Mouse (Mus musculus): ENCODE results near the gene Fam151a. TPM values are rescaled to one million over a fixed set of nuclear protein-coding genes. Genes with fewer than 3 reads are reported as not detected.

Fam151a gene
- polyA plus RNA-seq, 1 experiment from 2014 or later, result 4.9 TPM

GRCm38 (mm10) chr4:106778116-106778788 lies 44.6 kb downstream of the Fam151a start:
- Histone ChIP-seq H3K27ac (ENCODE audit: low read length) (peak overlapping the region; percentile 58), H3K9me3 (ENCODE audit: control insufficient read depth, low read depth, low read length) (no peaks in the 10 kb centered on the region), H3K27me3 (ENCODE audit: control insufficient read depth, insufficient read depth, low read length) (no peaks in the 10 kb centered on the region), H3K4me1 (ENCODE audit: control insufficient read depth, insufficient read depth, low read length) (peaks cover 8% of the 10 kb centered on the region), H3K9ac (replicated peaks; ENCODE audit: low read depth, low read length) (no peak overlapping the region), H3K36me3 (ENCODE audit: control insufficient read depth, insufficient read depth, low read length) (no peaks in the 10 kb centered on the region), H3K4me3 (ENCODE audit: low read depth, low read length) (no peak overlapping the region), H3K4me2 (replicated peaks; ENCODE audit: low read depth, low read length) (no peak overlapping the region)
- ATAC-seq (ENCODE audit: insufficient number of reproducible peaks, insufficient read depth, low FRiP score, low read depth), result peak; percentile 92
- WGBS, result 50% methylated on average over 5 of the region's 5 CpGs

DNA sequence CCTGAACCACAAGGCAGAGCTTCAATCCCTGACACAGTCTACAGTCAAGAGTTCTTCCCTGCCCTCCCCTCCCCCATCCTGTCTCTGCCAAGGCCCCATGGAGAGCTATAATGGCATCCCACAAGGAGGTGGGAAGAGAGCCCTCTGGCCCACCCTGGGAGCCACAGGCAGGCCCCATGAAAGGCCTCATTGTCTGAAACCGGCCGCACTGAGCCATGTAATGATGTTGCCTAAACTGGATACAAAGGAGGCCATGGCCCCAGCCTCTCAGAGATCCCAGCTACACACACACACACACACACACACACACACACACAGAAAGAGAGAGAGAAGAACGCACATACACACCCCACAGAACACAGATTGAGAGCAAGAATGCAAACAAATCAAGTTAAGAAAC lies 46.4 kb downstream of the Fam151a start:
- H3K27me3 ChIP-seq (ENCODE audit: control insufficient read depth, insufficient read depth, low read length), result no peaks in the 10 kb centered on the region
- H3K9ac ChIP-seq (replicated peaks; ENCODE audit: low read depth, low read length), result no peak overlapping the region
- ATAC-seq (ENCODE audit: insufficient number of reproducible peaks, insufficient read depth, low FRiP score, low read depth), result no peak
- H3K4me3 ChIP-seq (ENCODE audit: low read depth, low read length), result no peak overlapping the region
- H3K9me3 ChIP-seq (ENCODE audit: control insufficient read depth, low read depth, low read length), result no peaks in the 10 kb centered on the region
- H3K36me3 ChIP-seq (ENCODE audit: control insufficient read depth, insufficient read depth, low read length), result no peaks in the 10 kb centered on the region
- H3K4me2 ChIP-seq (replicated peaks; ENCODE audit: low read depth, low read length), result no peak overlapping the region
- H3K27ac ChIP-seq (ENCODE audit: low read length), result no peak overlapping the region
- H3K4me1 ChIP-seq (ENCODE audit: control insufficient read depth, insufficient read depth, low read length), result peaks cover 9% of the 10 kb centered on the region
- WGBS, result 32% methylated on average over 3 of the region's 3 CpGs

DNA sequence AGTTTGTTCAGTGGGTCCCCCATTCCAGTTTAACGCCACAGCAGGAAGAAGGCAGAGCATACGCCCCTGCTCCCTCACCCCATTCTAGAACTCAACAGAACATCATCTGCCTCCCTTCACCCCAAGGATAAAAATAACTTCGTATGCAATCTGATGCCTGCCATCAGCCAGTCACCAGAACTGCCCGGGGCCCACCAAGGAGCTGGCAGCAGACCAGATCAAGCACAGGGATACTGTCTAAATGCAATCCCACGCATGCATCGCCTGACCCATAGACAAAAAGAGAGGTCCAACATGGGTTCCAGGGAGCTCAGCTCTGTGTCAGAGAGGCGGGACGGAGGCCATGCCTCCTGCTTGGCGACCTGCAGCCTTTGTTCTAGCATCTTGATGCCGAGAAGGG lies 49.4 kb downstream of the Fam151a start:
- H3K4me3 ChIP-seq (ENCODE audit: low read depth, low read length), result no peak overlapping the region

DNA sequence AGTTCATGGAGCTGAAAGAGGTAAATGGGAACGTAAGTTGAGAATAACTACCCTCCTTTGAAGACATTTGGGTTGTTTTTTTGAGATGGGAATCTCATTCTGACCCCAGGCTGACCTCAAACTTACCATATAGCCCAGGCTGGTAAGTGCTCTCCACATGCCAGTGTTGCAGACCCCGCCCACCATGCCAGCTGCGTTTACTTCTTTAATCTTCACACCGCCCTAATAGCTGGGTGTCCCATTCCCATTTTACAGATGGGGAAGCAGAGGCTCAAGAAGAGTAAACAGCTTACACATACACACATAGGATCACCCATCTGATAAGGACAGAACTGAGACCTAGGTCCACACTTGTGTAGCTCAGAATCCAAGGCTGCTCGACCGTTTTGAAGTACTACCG lies 51.1 kb downstream of the Fam151a start:
- ATAC-seq (ENCODE audit: insufficient number of reproducible peaks, insufficient read depth, low FRiP score, low read depth), result no peak
- no peaks in the 10 kb centered on the region for H3K9me3 ChIP-seq (ENCODE audit: control insufficient read depth, low read depth, low read length)
- no peak overlapping the region for H3K4me2 ChIP-seq (replicated peaks; ENCODE audit: low read depth, low read length)
- H3K4me1 ChIP-seq (ENCODE audit: control insufficient read depth, insufficient read depth, low read length), result peaks cover 25% of the 10 kb centered on the region
- H3K27ac ChIP-seq (ENCODE audit: low read length), result 0 out of 2 replicates have a peak overlapping the region, but pooled peaks have one; percentile 80
- H3K4me3 ChIP-seq (ENCODE audit: low read depth, low read length), result no peak overlapping the region
- H3K36me3 ChIP-seq (ENCODE audit: control insufficient read depth, insufficient read depth, low read length), result no peaks in the 10 kb centered on the region
- WGBS, result 90% methylated on average over 7 of the region's 7 CpGs
- H3K9ac ChIP-seq (replicated peaks; ENCODE audit: low read depth, low read length), result no peak overlapping the region
- no peaks in the 10 kb centered on the region for H3K27me3 ChIP-seq (ENCODE audit: control insufficient read depth, insufficient read depth, low read length)

More for the DNA sequence above, 49.4 kb downstream of the Fam151a start:
- WGBS, result 74% methylated on average over 10 of the region's 10 CpGs
- Histone ChIP-seq H3K27ac (ENCODE audit: low read length) (no peak overlapping the region), H3K9me3 (ENCODE audit: control insufficient read depth, low read depth, low read length) (no peaks in the 10 kb centered on the region), H3K36me3 (ENCODE audit: control insufficient read depth, insufficient read depth, low read length) (no peaks in the 10 kb centered on the region), H3K4me2 (replicated peaks; ENCODE audit: low read depth, low read length) (no peak overlapping the region), H3K4me1 (ENCODE audit: control insufficient read depth, insufficient read depth, low read length) (peaks cover 23% of the 10 kb centered on the region), H3K9ac (replicated peaks; ENCODE audit: low read depth, low read length) (no peak overlapping the region), H3K27me3 (ENCODE audit: control insufficient read depth, insufficient read depth, low read length) (no peaks in the 10 kb centered on the region)
- ATAC-seq (ENCODE audit: insufficient number of reproducible peaks, insufficient read depth, low FRiP score, low read depth), result no peak

DNA sequence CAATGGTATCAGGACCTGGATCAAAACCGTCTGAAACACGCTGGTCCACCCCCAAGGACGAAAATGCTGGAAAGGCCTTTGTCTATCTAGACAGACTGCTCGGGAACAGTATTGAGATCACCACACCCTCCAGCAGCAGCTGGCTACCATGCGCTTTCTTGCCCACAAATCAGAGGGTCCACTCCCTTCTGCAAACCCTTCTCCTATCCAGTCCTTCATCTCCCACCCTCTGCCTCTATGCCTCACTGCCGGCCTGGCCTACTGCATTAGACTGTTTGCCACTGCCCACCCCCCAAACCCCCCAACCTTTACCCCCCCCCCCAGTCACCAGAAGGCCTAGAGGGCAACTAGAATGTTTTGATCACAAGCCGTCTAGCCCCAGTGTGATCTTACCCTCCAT lies 51.7 kb downstream of the Fam151a start:
- Histone ChIP-seq H3K4me3 (ENCODE audit: low read depth, low read length) (no peak overlapping the region), H3K27me3 (ENCODE audit: control insufficient read depth, insufficient read depth, low read length) (no peaks in the 10 kb centered on the region), H3K9ac (replicated peaks; ENCODE audit: low read depth, low read length) (no peak overlapping the region), H3K4me2 (replicated peaks; ENCODE audit: low read depth, low read length) (no peak overlapping the region), H3K9me3 (ENCODE audit: control insufficient read depth, low read depth, low read length) (no peaks in the 10 kb centered on the region), H3K4me1 (ENCODE audit: control insufficient read depth, insufficient read depth, low read length) (peaks cover 27% of the 10 kb centered on the region), H3K36me3 (ENCODE audit: control insufficient read depth, insufficient read depth, low read length) (no peaks in the 10 kb centered on the region), H3K27ac (ENCODE audit: low read length) (peak overlapping the region; percentile 80; the same call in 1 of the 2 replicates)
- no peak for ATAC-seq (ENCODE audit: insufficient number of reproducible peaks, insufficient read depth, low FRiP score, low read depth)
- 69% methylated on average over 7 of the region's 7 CpGs for WGBS

DNA sequence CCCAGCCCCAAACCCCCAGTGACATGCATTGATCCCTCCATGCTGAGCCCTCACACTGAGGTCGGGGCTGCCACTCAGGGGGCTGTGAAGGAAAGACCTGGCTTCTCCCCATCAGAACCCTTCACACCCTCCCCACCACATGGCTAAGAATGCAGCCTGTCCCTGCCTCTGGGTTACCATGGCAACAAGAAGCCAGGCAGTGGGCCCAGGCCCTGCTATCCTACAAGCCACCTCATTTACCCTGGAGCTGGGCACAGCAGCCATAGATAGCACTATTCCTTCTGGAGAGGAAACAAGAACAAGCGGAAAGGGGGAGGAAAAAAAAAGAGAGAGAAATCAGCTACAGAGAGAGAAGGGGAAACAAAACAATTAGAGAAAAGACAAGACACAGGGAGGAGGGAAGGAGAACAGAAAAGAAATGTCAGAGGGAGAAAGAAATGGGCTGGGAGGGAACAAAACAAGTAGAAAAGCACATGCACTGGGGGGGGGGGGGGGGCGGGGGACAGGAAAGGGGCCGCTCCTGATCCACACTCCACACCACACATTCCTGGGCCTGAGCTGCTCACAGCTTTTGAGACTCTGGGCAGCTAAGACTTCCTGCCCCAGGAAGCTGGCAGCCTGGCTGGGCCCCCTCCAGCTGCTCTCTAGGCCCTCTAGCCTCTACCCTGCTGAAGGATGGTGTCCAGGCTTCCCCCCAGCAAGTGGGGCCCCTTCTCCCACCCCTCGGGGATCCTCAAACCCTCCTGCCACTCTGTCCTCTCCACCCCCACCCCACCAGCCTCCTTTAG lies 52.3 kb downstream of the Fam151a start:
- ATAC-seq (ENCODE audit: insufficient number of reproducible peaks, insufficient read depth, low FRiP score, low read depth), result peak; percentile 72
- no peak overlapping the region for H3K4me2 ChIP-seq (replicated peaks; ENCODE audit: low read depth, low read length)
- H3K9me3 ChIP-seq (ENCODE audit: control insufficient read depth, low read depth, low read length), result no peaks in the 10 kb centered on the region
- H3K9ac ChIP-seq (replicated peaks; ENCODE audit: low read depth, low read length), result no peak overlapping the region
- H3K27me3 ChIP-seq (ENCODE audit: control insufficient read depth, insufficient read depth, low read length), result no peaks in the 10 kb centered on the region
- no peaks in the 10 kb centered on the region for H3K36me3 ChIP-seq (ENCODE audit: control insufficient read depth, insufficient read depth, low read length)
- H3K4me1 ChIP-seq (ENCODE audit: control insufficient read depth, insufficient read depth, low read length), result peaks cover 27% of the 10 kb centered on the region
- H3K27ac ChIP-seq (ENCODE audit: low read length), result peak overlapping the region; percentile 80
- WGBS, result 19% methylated on average over 3 of the region's 5 CpGs
- no peak overlapping the region for H3K4me3 ChIP-seq (ENCODE audit: low read depth, low read length)

DNA sequence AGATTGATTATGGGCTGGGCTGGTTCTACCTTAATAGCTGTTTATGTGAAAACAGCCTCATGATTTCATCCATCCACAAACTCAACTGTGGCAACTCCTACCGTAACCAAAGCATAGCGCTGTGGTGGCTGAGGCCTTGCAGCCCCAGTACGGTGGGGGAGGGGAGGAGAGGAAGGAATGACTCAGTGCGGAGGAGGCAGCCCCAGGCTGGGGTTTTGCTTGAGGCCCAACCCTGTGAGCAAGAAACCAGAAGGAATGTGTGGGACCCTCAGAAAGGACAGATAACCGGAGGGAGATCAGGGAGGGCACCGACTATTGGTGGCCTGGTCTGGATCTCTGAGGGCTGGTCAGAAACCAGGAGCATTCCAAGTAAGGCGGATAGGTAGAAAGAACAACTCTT lies 54.1 kb downstream of the Fam151a start:
- H3K9ac ChIP-seq (replicated peaks; ENCODE audit: low read depth, low read length), result no peak overlapping the region
- H3K4me3 ChIP-seq (ENCODE audit: low read depth, low read length), result no peak overlapping the region
- 40% methylated on average over 7 of the region's 7 CpGs for WGBS
- H3K9me3 ChIP-seq (ENCODE audit: control insufficient read depth, low read depth, low read length), result no peaks in the 10 kb centered on the region
- H3K36me3 ChIP-seq (ENCODE audit: control insufficient read depth, insufficient read depth, low read length), result no peaks in the 10 kb centered on the region
- H3K4me1 ChIP-seq (ENCODE audit: control insufficient read depth, insufficient read depth, low read length), result peaks cover 27% of the 10 kb centered on the region
- no peaks in the 10 kb centered on the region for H3K27me3 ChIP-seq (ENCODE audit: control insufficient read depth, insufficient read depth, low read length)
- no peak overlapping the region for H3K4me2 ChIP-seq (replicated peaks; ENCODE audit: low read depth, low read length)
- H3K27ac ChIP-seq (ENCODE audit: low read length), result no peak overlapping the region
- ATAC-seq (ENCODE audit: insufficient number of reproducible peaks, insufficient read depth, low FRiP score, low read depth), result no peak

- H3K4me3 ChIP-seq (ENCODE audit: low read depth, low read length), result no peak overlapping the region
- 78% methylated on average over 11 of the region's 11 CpGs for WGBS
- no peak overlapping the region for H3K4me2 ChIP-seq (replicated peaks; ENCODE audit: low read depth, low read length)
- H3K9ac ChIP-seq (replicated peaks; ENCODE audit: low read depth, low read length), result no peak overlapping the region
- H3K27ac ChIP-seq (ENCODE audit: low read length), result no peak overlapping the region
- H3K36me3 ChIP-seq (ENCODE audit: control insufficient read depth, insufficient read depth, low read length), result no peaks in the 10 kb centered on the region
- H3K9me3 ChIP-seq (ENCODE audit: control insufficient read depth, low read depth, low read length), result no peaks in the 10 kb centered on the region
- ATAC-seq (ENCODE audit: insufficient number of reproducible peaks, insufficient read depth, low FRiP score, low read depth), result no peak
- no peaks in the 10 kb centered on the region for H3K27me3 ChIP-seq (ENCODE audit: control insufficient read depth, insufficient read depth, low read length)
- H3K4me1 ChIP-seq (ENCODE audit: control insufficient read depth, insufficient read depth, low read length), result peaks cover 27% of the 10 kb centered on the region
These were observed 54.9 kb downstream of the Fam151a start for GRCm38 (mm10) chr4:106788627-106789026.

All from stomach, embryonic 14.5 days (tissue).